Mouse (Mus musculus): Measurements from ENCODE around the gene Podxl2.

- TF ChIP-seq POLR2A (IDR thresholded peaks at IDR 0.05; ENCODE audit: borderline replicate concordance, insufficient read depth, low read length) (no peak), CTCF (IDR thresholded peaks at IDR 0.05; ENCODE audit: borderline replicate concordance, insufficient read depth, low read depth, low read length) (no peak)
Observed at GRCm38 (mm10) chr6:88913022-88913421, 38.2 kb upstream of the Podxl2 start.

Measured in cerebellum, adult 2 months (tissue).